Mouse (Mus musculus) large intestine, adult 2 months (tissue): ENCODE measurements around the gene Tead2. TPM values are rescaled to one million over a fixed set of nuclear protein-coding genes. Genes with fewer than 3 reads are reported as not detected.
A peak's percentile ranks its signal among the peaks of the same experiment; 100 is the strongest.
"Not testable (repeated sequence)": the region's sequence is repeated elsewhere in the genome, so short reads cannot be mapped to it uniquely, and the experiment has no call there.

Experiments used
- DNase-seq: peaks from one replicate; pipeline ENCODE4 v3.0.0-alpha.2; 2012; ENCODE audit warnings: low read depth, low spot score
- WGBS: fragments of 180-500 bp; shearing (Covaris S2); methylation state at CpG from one replicate; pipeline ENCODE4 v1.1.7; 2018; 5-methylcytosine and 5-hydroxymethylcytosine counted together
- polyA plus RNA-seq: library from polyadenylated mRNA; depleted of rRNA; stranded (reverse); fragments of >200 nt; gene quantifications from 2 replicates; pipeline ENCODE4 v1.2.3, GENCODE M21; 2012; rRNA removed

Gene Tead2
- 8.9 and 11.4 TPM in 2 replicates for polyA plus RNA-seq

DNA sequence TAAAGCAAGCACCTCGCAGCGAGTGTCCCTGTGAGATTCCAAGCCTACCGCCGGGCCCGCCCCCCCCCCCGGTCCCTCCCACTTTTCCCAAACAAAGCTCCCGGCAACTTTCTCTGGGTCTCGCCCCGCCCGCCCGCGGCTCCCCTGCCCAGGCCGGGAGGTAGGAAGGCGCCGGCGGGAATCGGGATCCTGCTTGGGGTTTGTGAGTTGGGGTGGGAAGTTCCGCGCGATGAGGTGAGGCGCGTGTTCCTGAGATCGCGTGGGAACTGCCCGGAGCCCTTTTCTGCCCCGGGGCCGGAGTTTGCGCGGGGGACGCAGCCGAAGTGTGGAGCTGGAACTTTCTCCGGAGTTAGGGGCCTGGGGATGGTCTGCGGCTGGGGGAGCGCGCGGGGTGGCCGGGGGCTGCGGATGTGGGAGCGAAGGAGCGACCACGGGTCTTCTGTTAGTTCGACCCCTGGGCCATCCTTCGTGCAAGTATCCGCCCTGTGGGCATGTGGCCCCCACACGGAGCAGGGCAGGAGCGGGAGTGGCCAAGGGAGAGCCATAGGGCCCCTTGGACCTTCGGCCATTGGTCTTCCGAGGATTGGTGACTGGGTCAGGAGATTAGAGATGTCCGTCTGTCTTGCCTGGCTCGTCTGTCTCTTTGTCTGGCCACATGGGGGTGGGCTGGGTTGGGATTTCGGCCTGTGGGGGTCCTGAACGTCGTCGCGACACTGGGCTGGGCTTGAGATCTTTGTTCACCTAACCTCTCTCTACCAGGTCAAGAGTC, at the start of gene Tead2:
Tead2 (plus strand) TSS at position 81 of the 769 bp plus-strand sequence.
- 1% methylated on average over 55 of the region's 55 CpGs for WGBS
- DNase-seq, result no peak

GRCm38 (mm10) chr7:45166950-45167401, 48.6 kb upstream of the Tead2 start:
- 35% methylated on average over 10 of the region's 10 CpGs for WGBS
- no peak for DNase-seq

DNA sequence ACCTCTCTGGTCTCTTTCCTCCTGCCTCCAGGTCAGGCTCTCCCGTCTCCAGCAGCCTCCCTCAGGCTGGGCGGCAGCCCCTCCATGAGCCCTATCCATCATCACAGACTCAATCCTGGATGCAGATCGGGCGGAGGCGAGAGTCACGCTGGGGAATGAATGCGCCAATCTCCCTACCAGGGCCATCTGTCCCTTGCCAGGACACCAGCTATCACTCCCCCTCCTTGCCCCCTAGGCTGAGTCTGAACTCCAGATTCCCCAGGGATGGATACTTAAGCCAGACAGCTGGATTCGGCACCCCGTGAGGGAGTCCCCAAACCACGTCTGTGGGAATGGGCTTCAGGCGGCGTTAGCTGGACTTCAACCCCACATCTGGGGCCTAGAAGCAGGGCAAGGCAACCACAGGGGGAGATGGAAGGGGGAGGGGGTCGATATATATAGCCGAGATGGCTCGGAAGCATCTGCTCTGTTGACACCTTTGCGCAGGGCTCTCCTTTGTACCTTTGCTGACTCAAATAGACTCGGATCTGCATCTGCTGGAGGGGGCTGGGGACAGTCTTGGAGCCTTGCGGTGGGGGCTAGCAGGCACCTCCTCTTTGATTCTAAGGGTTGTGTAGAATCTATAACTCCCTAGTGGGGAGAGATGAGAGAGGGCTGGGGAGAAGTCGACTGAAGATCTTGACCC, 47.6 kb upstream of the Tead2 start:
- WGBS, result 11% methylated on average over 19 of the region's 19 CpGs
- no peak for DNase-seq

DNA sequence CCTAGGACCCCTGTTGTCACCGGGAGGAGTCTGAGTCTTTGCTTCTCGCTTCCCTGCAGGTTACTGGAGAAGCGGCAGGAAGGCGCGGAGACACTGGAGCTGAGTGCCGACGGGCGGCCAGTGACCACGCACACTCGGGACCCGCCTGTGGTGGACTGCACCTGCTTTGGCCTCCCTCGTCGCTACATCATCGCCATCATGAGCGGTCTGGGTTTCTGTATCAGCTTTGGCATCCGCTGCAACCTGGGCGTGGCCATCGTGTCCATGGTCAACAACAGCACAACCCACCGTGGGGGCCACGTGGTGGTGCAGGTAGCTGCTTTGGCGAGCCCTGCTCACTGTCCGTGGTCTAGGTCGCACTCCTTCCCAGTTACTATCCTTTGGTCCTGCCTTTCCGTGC, 46.9 kb upstream of the Tead2 start:
- WGBS, result 10% methylated on average over 24 of the region's 24 CpGs
- DNase-seq, result no peak

DNA sequence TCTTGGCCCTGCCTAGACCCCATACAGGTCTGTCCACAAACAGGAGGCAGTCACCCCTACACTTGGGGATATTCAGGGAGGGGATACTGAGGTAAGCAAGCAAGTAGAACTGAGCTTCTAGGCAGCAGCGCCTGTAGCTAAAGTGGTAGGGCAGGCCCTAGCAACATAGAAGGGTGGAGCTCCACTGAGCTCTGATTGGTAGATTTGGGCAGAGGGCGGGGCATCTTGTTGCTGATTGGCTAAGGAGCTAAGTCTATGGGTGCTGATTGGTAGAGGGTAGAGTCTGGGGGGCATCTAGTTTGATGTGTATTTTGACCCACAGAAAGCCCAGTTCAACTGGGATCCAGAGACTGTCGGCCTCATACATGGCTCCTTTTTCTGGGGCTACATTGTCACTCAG, 46.1 kb upstream of the Tead2 start:
- WGBS, result 88% methylated on average over 3 of the region's 3 CpGs
- no peak for DNase-seq

- WGBS, result 59% methylated on average over 7 of the region's 7 CpGs
- DNase-seq, result no peak
Measured at GRCm38 (mm10) chr7:45172974-45173373, 42.6 kb upstream of the Tead2 start.

GRCm38 (mm10) chr7:45173772-45174171, 41.8 kb upstream of the Tead2 start:
- WGBS, result 59% methylated on average over 1 of the region's 1 CpGs
- not testable (repeated sequence) for DNase-seq

DNA sequence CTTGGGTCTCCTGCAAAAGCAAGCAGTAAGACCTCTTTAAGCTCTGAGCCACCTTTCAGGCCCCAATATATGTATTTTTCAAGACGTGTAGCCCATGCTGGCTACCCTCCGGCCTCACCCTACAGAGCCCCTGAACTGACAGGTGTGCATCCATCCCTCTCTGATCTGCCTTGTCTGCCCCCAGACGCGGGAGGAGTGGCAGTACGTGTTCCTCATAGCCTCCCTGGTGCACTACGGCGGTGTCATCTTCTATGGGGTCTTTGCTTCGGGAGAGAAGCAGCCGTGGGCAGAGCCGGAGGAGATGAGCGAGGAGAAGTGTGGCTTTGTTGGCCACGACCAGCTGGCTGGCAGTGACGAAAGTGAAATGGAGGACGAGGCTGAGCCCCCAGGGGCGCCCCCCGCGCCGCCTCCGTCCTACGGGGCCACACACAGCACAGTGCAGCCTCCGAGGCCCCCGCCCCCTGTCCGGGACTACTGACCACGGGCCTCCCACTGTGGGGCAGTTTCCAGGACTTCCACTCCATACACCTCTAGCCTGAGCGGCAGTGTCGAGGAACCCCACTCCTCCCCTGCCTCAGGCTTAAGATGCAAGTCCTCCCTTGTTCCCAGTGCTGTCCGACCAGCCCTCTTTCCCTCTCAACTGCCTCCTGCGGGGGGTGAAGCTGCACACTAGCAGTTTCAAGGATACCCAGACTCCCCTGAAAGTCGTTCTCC, 40.8 kb upstream of the Tead2 start:
- WGBS, result 8% methylated on average over 29 of the region's 29 CpGs
- DNase-seq, result no peak

GRCm38 (mm10) chr7:45175398-45175797, 40.2 kb upstream of the Tead2 start:
- 4% methylated on average over 13 of the region's 13 CpGs for WGBS
- DNase-seq, result no peak

GRCm38 (mm10) chr7:45175929-45176328, 39.6 kb upstream of the Tead2 start:
- WGBS, result 5% methylated on average over 23 of the region's 23 CpGs
- no peak for DNase-seq

DNA sequence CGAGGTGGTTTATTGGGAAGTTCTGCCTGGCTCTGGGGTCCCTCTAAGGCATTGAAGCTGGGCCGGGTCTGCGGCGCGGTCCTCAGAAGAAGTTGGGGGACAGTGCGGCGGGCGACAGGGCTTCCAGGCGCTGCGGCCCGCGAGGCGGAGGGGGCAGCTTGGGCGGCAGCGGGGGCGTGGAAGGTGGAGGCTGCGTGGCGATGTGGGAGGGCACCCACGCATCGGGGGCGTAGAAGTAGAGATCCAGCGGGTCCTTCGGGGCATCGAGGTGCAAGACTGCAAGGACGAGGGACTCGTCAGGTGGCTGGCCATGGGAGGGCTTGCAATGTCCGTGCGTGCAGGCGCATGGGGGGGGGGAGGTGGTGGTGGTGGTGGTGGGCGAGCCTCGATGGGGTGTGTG, 39.2 kb upstream of the Tead2 start:
- 4% methylated on average over 30 of the region's 31 CpGs for WGBS
- DNase-seq, result no peak

GRCm38 (mm10) chr7:45178550-45178949, 37.0 kb upstream of the Tead2 start:
- 18% methylated on average over 7 of the region's 7 CpGs for WGBS
- DNase-seq, result no peak

- WGBS, result 34% methylated on average over 7 of the region's 7 CpGs
- no peak for DNase-seq
Measured at GRCm38 (mm10) chr7:45179469-45179868, 36.1 kb upstream of the Tead2 start, which contains the start of gene Gfy. TSS of gene Gfy (minus strand) at chr7:45179569.

DNA sequence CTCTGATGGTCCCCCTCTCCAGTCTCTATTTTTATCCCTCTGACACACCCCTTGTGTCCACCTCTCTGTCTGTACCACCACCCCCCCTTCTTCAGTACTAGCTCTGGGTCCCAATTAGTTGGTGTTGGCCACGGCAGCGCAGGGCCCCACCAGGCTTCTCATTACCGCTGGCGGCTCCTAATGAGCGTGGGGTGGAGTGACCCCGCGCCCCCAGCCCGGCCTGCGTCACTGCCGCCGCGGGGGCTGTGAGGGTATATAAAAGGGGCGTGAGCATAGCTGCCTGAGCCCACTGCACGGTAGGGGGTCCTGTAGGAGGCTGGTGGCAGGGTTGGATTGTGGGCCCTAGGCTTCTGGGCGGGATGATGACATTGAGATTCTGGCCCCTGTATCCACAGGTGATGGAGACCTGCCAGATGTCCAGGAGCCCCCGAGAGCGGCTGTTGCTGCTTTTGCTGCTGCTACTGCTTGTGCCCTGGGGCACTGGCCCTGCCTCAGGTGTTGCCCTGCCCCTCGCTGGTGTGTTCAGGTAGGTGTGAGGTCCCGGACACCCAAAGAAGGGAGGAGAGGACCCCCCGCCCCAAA, 34.6 kb upstream of the Tead2 start, which contains the start of gene Pth2:
Pth2 (plus strand) TSS at position 100 of the 582 bp plus-strand sequence.
- WGBS, result 27% methylated on average over 20 of the region's 20 CpGs
- no peak for DNase-seq

DNA sequence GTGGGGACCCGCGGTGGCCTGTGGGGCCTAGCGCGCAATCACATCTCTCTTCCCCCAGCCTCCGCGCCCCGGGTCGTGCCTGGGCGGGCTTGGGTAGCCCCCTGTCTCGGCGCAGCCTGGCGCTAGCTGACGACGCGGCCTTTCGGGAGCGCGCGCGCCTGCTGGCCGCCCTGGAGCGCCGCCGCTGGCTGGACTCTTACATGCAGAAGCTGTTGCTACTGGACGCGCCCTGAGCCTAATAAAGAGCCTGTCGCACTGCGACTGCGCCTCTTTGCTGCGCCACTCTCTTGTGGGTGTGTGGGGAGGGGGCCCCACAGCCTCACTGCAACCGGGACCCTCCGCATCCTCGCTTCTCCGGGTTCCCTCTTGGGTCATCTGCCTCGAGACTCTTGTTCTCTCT, 34.0 kb upstream of the Tead2 start:
- WGBS, result 6% methylated on average over 35 of the region's 35 CpGs

DNA sequence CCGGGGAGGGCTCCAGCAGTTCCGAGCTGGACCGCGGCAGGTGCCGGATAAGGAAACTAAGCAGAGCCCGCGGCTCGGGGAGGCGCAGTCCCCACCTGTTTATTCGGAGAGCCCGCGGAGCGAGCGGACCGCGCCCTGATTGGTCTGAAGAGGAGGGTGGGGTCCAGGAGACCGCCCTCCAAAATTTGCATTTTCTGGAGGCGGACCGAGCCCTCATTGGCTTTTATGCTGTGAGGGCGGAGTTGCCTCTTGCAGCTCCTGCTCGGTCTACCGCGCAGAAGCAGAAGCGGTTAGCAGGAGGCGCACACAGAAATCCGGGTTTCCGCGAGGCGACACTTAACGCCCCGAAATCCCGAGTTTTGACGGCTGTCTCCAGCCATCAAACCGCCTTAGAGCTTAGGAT, 33.4 kb upstream of the Tead2 start:
- WGBS, result under 1% methylated on average over 34 of the region's 34 CpGs
- peak; percentile 74 for DNase-seq

More for the DNA sequence above, 34.0 kb upstream of the Tead2 start:
- DNase-seq, result no peak

DNA sequence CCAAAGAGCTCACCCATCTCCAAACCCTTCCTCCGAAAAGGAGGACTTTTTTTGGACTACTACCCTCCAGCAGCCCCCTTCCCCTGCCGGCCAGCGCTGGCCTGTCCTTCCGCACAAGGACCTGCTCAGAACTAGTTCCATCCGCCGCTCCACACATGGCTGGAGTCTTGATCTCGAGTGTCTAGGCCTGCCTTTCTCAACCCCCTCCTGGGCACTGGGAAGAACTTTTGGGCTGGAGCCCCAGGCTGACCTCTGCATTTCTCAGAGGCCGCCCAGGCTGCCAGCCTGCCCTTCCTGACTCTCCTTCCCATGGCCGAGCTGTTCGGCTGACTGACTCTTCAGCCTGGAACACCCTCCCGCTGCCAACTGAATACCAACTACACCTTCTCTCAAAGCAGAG, 32.9 kb upstream of the Tead2 start:
- 8% methylated on average over 11 of the region's 11 CpGs for WGBS
- DNase-seq, result no peak

DNA sequence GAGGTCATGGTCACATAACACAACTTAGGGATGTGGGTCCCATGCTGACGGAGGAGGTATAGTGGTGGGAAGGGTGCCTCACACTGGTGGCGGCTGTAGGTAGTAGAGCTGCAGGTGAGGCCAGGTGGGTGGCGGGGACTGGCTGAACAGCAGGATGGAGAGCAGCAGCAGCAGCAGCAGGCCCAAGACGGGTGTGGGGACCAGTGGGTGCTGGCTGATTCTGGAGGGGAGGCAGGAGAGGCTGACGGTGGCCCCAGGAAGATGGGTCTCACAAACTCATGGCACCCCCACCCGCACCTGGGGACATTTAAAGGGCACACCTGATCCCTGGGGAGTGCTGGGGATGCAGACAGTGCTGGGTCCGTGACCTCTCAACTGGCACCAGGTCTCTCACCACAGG, 31.9 kb upstream of the Tead2 start:
- no peak for DNase-seq
- WGBS, result 68% methylated on average over 7 of the region's 7 CpGs

- no peak for DNase-seq
- WGBS, result 65% methylated on average over 7 of the region's 7 CpGs
Measured at GRCm38 (mm10) chr7:45185921-45186320, 29.6 kb upstream of the Tead2 start.

GRCm38 (mm10) chr7:45189600-45189999, 26.0 kb upstream of the Tead2 start:
- no peak for DNase-seq
- 53% methylated on average over 16 of the region's 16 CpGs for WGBS
